Mouse (Mus musculus) kidney, postnatal 36 days (tissue): ENCODE measurements around the gene Csf2rb2.

Source experiments
- DNase-seq, 2 experiments: peaks; one replicate each; pipeline ENCODE4 v3.0.0; 2021 to 2022; ENCODE audit warnings: mixed read lengths in 2 of 2

Csf2rb2 gene

GRCm38 (mm10) chr15:78248410-78248809, 57.1 kb downstream of the Csf2rb2 start:
- no peak for DNase-seq

GRCm38 (mm10) chr15:78247659-78248058, 57.9 kb downstream of the Csf2rb2 start:
- DNase-seq = no peak

DNA sequence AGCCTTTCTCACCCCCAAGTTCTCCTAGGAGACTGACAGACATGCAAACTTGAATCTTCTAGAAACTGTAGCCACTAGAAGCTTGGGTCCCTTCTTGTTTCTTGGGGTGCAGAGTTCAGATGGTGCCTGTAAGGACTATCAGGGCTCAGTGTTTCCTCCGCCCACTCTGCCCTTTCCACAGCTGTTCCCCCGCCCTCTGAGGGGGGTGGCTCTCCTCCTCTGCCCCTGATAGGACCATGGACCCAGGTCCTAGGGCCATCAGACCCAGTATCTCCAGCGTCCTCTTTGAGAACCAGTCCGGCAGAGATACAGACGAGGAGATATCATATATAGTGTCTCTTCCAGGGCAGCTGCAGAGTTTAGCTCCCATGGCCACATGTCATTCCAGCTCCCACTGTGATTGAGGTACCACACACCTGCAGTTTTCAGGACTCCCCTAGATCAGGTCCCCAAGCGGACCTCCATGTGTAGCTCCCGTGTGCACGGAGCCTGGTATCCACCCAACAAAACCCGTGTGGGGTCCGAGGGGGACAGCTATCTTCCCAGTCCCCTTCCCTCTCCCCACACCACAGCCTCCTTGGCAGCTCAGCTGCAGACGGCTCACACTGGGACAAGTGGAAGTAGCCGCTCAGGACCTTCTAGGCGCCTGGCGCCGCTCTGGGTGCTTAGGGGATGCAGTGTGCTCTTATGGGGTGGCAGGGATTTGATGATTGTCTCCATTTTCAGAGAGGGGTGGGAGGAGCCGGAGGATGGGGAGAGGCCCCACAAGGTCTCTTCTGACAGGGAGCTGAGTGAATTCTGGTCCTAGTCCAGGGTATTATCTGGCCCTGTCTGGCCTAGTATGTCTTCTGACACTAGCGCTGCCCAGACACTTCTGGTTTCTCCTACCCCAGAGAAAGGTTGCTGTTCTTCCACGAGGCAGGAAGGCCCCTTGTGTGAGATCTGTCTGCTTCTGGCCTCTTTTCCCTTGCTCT, 59.1 kb downstream of the Csf2rb2 start:
- DNase-seq = no peak

GRCm38 (mm10) chr15:78244695-78245492, 60.6 kb downstream of the Csf2rb2 start, which contains the start of gene Ncf4:
Gene Ncf4 (plus strand): TSS chr15:78244801.
- peak; percentile 7 for DNase-seq

DNA sequence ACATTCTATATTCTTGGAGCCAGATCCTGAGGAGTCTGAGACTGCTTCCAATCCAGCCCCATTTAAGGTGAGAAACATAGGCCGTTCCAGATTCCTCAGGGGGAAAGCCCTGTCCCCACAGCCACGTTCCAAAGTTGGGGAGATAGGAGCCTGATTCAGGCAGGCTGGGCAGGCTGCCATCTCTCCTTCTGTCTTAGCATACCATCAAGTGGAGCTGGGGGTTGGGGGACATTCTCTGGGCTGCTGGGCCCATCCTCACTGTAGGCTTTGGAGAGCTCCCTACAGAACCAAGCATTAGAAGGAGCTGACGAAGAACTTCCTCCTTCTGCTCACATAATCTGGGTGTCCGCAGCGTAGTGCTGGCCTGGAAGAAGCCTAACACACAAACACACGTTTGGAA, 61.7 kb downstream of the Csf2rb2 start:
- DNase-seq = no peak

- DNase-seq = no peak
Measured at GRCm38 (mm10) chr15:78243061-78243460, 62.5 kb downstream of the Csf2rb2 start.

DNA sequence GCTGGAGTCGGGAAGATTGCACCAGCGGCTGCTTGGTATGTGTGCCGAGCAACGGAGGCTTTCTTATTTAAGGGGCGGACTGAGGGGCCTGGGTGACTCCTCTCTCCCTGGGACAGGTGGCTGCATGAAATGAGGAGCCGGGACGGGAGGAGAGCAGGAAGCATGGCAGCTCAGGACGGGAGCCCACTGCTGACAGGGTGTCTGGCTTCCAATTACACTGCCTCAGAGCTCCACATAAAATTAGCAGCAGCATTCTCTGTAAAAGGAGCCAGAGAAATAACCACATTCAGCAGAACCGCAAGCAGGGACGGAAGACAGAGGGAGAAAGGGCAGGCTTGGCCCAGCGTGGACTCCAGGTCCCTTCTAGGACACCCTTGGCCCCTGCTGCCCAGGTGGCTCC, 64.2 kb downstream of the Csf2rb2 start:
- no peak for DNase-seq

- no peak for DNase-seq
Measured at GRCm38 (mm10) chr15:78239956-78240617, 65.4 kb downstream of the Csf2rb2 start.

- peak; percentile 54 to 77 for DNase-seq
Measured at GRCm38 (mm10) chr15:78239453-78239852, 66.1 kb downstream of the Csf2rb2 start.

DNA sequence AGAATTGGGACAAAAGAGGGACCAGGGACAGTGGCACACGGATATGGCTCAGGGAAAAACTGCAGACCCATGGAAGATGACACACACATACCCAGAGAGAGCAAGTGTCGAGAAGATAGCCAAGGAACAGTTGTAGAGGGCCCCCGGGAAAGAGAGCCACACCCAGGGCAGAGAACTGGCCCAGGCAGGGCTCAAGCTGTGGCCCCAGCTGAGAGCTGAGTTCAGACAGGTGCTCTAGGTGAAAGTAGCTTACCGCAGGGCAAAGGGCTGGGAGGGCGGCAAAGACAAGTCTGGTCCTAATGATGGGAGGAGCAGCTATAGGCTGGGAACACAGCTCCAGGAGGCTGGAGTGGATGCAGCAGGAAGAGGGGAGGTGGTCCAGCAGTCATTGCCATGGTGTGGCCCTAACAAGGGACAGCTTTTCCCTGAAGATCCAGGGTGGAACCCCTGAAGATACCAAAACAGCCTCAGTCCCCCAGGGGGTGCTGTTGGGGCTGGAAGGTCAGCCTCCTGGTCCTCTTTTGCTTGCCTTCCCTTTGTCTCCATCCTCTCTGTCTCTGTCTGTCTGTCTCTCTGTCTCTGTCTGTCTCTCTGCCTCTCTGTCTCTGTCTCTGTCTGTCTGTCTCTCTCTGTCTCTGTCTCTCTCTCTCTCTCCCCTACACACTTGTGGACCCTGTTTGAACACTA, 70.6 kb downstream of the Csf2rb2 start:
- no peak for DNase-seq
